Mouse (Mus musculus): ENCODE data around the gene Socs4.

DNA sequence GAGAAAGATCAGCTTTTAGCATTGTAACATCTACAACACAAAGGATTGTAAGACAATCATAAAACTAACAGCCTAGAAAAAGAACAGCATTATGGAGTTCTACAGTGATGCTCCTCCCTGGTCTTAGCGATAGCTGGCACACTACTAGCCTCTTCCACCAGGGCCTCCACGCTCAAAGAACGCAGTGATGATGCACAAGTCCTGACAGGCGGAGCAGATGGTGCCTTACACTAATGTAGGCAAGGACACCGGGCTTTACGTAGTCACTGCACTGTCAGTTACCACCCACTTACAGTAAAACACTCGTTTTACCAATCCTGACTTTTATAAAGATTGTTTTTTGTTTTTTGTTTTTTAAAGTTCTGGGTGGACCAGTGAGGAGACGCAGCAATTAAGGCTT is 10.9 kb upstream of the Socs4 start:
- TF ChIP-seq CTCF (IDR thresholded peaks at IDR 0.05; ENCODE audit: low read depth, low read length): no peak
- TF ChIP-seq EP300 (IDR thresholded peaks at IDR 0.05; ENCODE audit: insufficient read depth, low read depth, low read length): no peak
- TF ChIP-seq POLR2A (IDR thresholded peaks at IDR 0.05; ENCODE audit: insufficient read depth, low read length): no peak
